Mouse (Mus musculus): ENCODE measurements at regions not wholly inside any gene's neighbourhood (a gene's known extent, or its start where the extent isn't known, plus 50 kb on each side); places are given as distances from the start of the nearest gene placed in this dataset.
"Not testable (repeated sequence)": the region's sequence is repeated elsewhere in the genome, so short reads cannot be mapped to it uniquely, and the experiment has no call there.

- H3K4me3 ChIP-seq (ENCODE audit: control insufficient read depth, insufficient read depth, low read length), result no peak overlapping the region
- WGBS, result 3% methylated on average over 11 of the region's 11 CpGs
- TF ChIP-seq POLR2A (IDR thresholded peaks at IDR 0.05; ENCODE audit: control insufficient read depth, extremely low read depth, insufficient read depth, low read length, poor library complexity) (no peak), CTCF (IDR thresholded peaks at IDR 0.05; ENCODE audit: borderline replicate concordance, control insufficient read depth, extremely low read depth, insufficient read depth, low read length, poor library complexity) (no peak)
- H3K36me3 ChIP-seq (ENCODE audit: control insufficient read depth, insufficient read depth, low read length), result no peaks in the 10 kb centered on the region
- no peak overlapping the region for H3K27ac ChIP-seq (ENCODE audit: control insufficient read depth, insufficient read depth, low read length)
- no peaks in the 10 kb centered on the region for H3K27me3 ChIP-seq (ENCODE audit: control insufficient read depth, insufficient read depth, low read length)
- peak; percentile 71 for DNase-seq
- H3K4me1 ChIP-seq (replicated peaks; ENCODE audit: control insufficient read depth, insufficient read depth, low read length), result peaks cover 31% of the 10 kb centered on the region
These were observed 169.2 kb downstream of the Bcl2l11 start for GRCm38 (mm10) chr2:128295018-128295424.

- 73% methylated on average over 3 of the region's 3 CpGs for WGBS
- H3K27me3 ChIP-seq (ENCODE audit: control insufficient read depth, insufficient read depth, low read length), result no peaks in the 10 kb centered on the region
- peaks cover 31% of the 10 kb centered on the region for H3K4me1 ChIP-seq (replicated peaks; ENCODE audit: control insufficient read depth, insufficient read depth, low read length)
- no peak overlapping the region for H3K4me3 ChIP-seq (ENCODE audit: control insufficient read depth, insufficient read depth, low read length)
- no peak overlapping the region for H3K27ac ChIP-seq (ENCODE audit: control insufficient read depth, insufficient read depth, low read length)
- DNase-seq, result no peak
- no peaks in the 10 kb centered on the region for H3K36me3 ChIP-seq (ENCODE audit: control insufficient read depth, insufficient read depth, low read length)
- no peak for TF ChIP-seq CTCF (IDR thresholded peaks at IDR 0.05; ENCODE audit: borderline replicate concordance, control insufficient read depth, extremely low read depth, insufficient read depth, low read length, poor library complexity)
- no peak for TF ChIP-seq POLR2A (IDR thresholded peaks at IDR 0.05; ENCODE audit: control insufficient read depth, extremely low read depth, insufficient read depth, low read length, poor library complexity)
These were observed 169.9 kb downstream of the Bcl2l11 start for GRCm38 (mm10) chr2:128295726-128296234.

DNA sequence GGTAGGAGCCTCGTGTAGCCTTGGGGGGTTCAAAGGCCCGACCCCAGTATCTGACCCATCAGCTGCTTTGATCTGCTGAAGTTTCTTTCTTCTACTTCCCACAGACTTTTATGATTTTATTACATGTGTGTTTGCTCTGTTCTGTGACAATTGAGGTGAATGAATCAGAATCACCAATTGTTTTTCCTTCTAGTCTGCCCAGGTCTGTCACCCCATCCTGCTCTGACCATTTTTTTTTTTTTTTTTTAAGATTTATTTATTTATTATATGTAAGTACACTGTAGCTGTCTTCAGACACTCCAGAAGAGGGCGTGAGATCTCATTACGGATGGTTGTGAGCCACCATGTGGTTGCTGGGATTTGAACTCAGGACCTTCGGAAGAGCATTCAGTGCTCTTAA, 170.6 kb downstream of the Bcl2l11 start:
- not testable (repeated sequence) for H3K27ac ChIP-seq (ENCODE audit: control insufficient read depth, insufficient read depth, low read length); H3K4me3 ChIP-seq (ENCODE audit: control insufficient read depth, insufficient read depth, low read length); H3K27me3 ChIP-seq (ENCODE audit: control insufficient read depth, insufficient read depth, low read length); H3K36me3 ChIP-seq (ENCODE audit: control insufficient read depth, insufficient read depth, low read length); DNase-seq
- WGBS, result 60% methylated on average over 5 of the region's 5 CpGs
- H3K4me1 ChIP-seq (replicated peaks; ENCODE audit: control insufficient read depth, insufficient read depth, low read length), result peaks cover 31% of the 10 kb centered on the region

DNA sequence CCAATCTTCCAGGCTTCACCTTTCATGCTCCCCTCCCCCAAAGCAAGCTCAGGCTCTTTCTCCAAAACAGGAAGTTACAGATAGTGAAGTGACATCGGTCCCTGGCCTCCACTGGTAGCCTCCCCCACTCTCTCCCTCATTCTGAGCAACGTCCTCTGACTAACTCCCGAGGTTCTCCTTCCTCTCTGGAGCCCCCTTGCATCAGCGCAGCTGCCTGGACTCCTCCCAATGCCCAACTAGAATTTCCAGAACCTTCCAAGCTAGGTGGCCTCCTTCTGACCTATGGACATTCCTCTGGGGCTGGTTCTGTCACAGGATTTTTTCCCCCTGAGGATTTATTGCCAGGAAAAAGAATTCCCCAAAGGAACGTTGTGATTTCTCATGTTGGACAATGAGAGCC, 171.1 kb downstream of the Bcl2l11 start:
- TF ChIP-seq CTCF (IDR thresholded peaks at IDR 0.05; ENCODE audit: borderline replicate concordance, control insufficient read depth, extremely low read depth, insufficient read depth, low read length, poor library complexity), result no peak
- TF ChIP-seq POLR2A (IDR thresholded peaks at IDR 0.05; ENCODE audit: control insufficient read depth, extremely low read depth, insufficient read depth, low read length, poor library complexity), result no peak
- H3K36me3 ChIP-seq (ENCODE audit: control insufficient read depth, insufficient read depth, low read length), result no peaks in the 10 kb centered on the region
- DNase-seq, result peak; percentile 31
- 35% methylated on average over 5 of the region's 5 CpGs for whole genome bisulfite sequencing
- H3K4me1 ChIP-seq (replicated peaks; ENCODE audit: control insufficient read depth, insufficient read depth, low read length), result peaks cover 33% of the 10 kb centered on the region
- no peaks in the 10 kb centered on the region for H3K27me3 ChIP-seq (ENCODE audit: control insufficient read depth, insufficient read depth, low read length)
- H3K4me3 ChIP-seq (ENCODE audit: control insufficient read depth, insufficient read depth, low read length), result no peak overlapping the region
- H3K27ac ChIP-seq (ENCODE audit: control insufficient read depth, insufficient read depth, low read length), result no peak overlapping the region

DNA sequence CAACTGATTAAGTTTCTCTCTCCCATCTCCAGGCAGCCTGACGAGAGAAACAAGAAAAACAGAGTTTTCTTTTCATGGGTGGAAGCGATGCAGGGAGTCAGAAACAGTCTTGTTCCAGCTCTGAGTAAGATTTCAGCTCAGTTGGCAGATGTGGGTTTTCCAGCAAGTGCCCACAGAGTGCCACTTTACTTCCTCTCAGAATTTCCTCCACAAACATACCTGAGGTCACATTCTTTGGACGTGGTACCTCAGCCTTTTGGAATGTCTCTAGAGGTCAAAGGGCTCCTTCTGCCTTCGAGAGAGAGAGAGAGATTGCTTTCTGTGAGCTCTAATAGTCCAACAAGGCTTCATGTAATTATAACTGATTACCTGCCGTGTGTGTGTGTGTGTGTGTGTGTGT, 172.0 kb downstream of the Bcl2l11 start:
- 71% methylated on average over 5 of the region's 5 CpGs for WGBS
- no peak overlapping the region for H3K27ac ChIP-seq (ENCODE audit: control insufficient read depth, insufficient read depth, low read length)
- DNase-seq, result no peak
- H3K4me3 ChIP-seq (ENCODE audit: control insufficient read depth, insufficient read depth, low read length), result no peak overlapping the region
- peaks cover 36% of the 10 kb centered on the region for H3K4me1 ChIP-seq (replicated peaks; ENCODE audit: control insufficient read depth, insufficient read depth, low read length)
- no peaks in the 10 kb centered on the region for H3K27me3 ChIP-seq (ENCODE audit: control insufficient read depth, insufficient read depth, low read length)
- no peak for TF ChIP-seq CTCF (IDR thresholded peaks at IDR 0.05; ENCODE audit: borderline replicate concordance, control insufficient read depth, extremely low read depth, insufficient read depth, low read length, poor library complexity)
- H3K36me3 ChIP-seq (ENCODE audit: control insufficient read depth, insufficient read depth, low read length), result no peaks in the 10 kb centered on the region

DNA sequence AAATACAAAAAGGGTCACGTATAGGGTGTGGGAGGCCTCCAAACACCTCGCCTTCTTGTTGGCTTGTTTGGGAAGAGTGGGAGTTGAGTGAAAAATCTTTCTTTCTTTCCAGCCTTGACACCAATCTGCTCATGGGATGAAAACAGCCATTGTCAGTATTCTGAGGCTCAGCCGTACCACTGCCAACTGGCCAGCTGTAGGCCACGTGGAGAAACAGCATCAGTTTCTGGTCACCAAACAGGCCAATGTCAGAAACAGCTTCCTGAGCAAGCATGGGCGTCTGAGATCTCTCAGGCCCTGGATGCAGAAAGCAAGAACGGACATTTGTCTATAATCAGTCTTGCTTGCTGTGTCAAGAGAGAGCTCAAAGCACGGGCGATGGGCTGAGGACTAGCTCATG, 173.2 kb downstream of the Bcl2l11 start:
- Histone ChIP-seq H3K27ac (ENCODE audit: control insufficient read depth, insufficient read depth, low read length) (no peak overlapping the region), H3K4me3 (ENCODE audit: control insufficient read depth, insufficient read depth, low read length) (no peak overlapping the region), H3K36me3 (ENCODE audit: control insufficient read depth, insufficient read depth, low read length) (no peaks in the 10 kb centered on the region), H3K27me3 (ENCODE audit: control insufficient read depth, insufficient read depth, low read length) (no peaks in the 10 kb centered on the region), H3K4me1 (replicated peaks; ENCODE audit: control insufficient read depth, insufficient read depth, low read length) (peaks cover 35% of the 10 kb centered on the region)
- 98% methylated on average over 8 of the region's 8 CpGs for WGBS
- TF ChIP-seq POLR2A (IDR thresholded peaks at IDR 0.05; ENCODE audit: control insufficient read depth, extremely low read depth, insufficient read depth, low read length, poor library complexity), result no peak
- TF ChIP-seq CTCF (IDR thresholded peaks at IDR 0.05; ENCODE audit: borderline replicate concordance, control insufficient read depth, extremely low read depth, insufficient read depth, low read length, poor library complexity), result no peak
- no peak for DNase-seq

DNA sequence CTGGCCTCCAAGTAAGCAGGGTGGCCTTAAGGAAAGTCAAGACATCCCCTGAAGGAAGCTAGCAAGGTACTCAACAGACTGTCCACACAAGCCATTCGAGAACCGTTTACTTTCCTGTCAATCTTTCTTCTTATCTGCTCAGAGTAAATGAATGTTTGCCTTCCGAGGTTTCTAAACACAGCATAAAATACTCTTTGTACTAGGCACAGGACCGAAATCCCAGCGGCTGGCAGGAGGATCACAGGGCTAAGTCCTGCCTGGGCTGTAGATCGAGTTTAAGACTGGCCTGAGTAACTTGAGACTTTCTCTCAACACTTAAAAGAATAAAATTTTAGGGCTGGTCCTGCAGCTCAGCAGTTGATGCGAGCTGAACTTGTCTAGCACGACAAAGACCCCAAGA, 175.9 kb downstream of the Bcl2l11 start:
- WGBS, result 64% methylated on average over 8 of the region's 8 CpGs

More for the DNA sequence above, 175.9 kb downstream of the Bcl2l11 start:
- no peaks in the 10 kb centered on the region for H3K36me3 ChIP-seq (ENCODE audit: control insufficient read depth, insufficient read depth, low read length)
- H3K27me3 ChIP-seq (ENCODE audit: control insufficient read depth, insufficient read depth, low read length), result no peaks in the 10 kb centered on the region
- no peak overlapping the region for H3K27ac ChIP-seq (ENCODE audit: control insufficient read depth, insufficient read depth, low read length)
- TF ChIP-seq POLR2A (IDR thresholded peaks at IDR 0.05; ENCODE audit: control insufficient read depth, extremely low read depth, insufficient read depth, low read length, poor library complexity) (no peak), CTCF (IDR thresholded peaks at IDR 0.05; ENCODE audit: borderline replicate concordance, control insufficient read depth, extremely low read depth, insufficient read depth, low read length, poor library complexity) (no peak)
- DNase-seq, result no peak
- H3K4me3 ChIP-seq (ENCODE audit: control insufficient read depth, insufficient read depth, low read length), result no peak overlapping the region
- H3K4me1 ChIP-seq (replicated peaks; ENCODE audit: control insufficient read depth, insufficient read depth, low read length), result peaks cover 20% of the 10 kb centered on the region
